Mouse (Mus musculus): ENCODE measurements at regions not wholly inside any gene's neighbourhood (a gene's known extent, or its start where the extent isn't known, plus 50 kb on each side); places are given as distances from the start of the nearest gene placed in this dataset.
A peak's percentile ranks its signal among the peaks of the same experiment; 100 is the strongest.

DNA sequence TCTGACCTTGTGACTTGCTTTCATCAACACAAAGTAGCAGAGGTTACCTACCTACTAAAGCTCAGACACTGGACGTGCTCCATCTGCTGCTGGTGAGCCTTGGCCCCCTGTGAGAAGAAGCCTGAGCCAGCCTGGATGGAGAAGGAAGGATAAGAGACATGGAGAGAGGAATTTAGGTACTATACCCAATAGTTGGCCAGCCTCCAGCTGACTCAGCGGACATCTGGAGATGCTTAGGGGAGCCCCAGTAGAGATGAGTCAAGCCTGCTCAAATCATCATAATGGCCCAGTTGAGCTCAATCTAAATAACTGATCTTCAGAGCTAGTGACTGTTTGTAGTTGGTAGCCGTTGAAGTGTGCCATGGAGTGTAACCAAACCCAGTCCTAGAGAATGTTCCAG is 53.7 kb upstream of the Ripply2 start:
- Histone ChIP-seq H3K27me3 (ENCODE audit: control insufficient read depth, insufficient read depth, low read length) (no peaks in the 10 kb centered on the region), H3K27ac (ENCODE audit: low read depth, low read length) (no peak overlapping the region), H3K4me1 (ENCODE audit: control insufficient read depth, insufficient read depth, low read length) (no peaks in the 10 kb centered on the region), H3K36me3 (ENCODE audit: control insufficient read depth, insufficient read depth, low read length) (no peaks in the 10 kb centered on the region), H3K4me3 (ENCODE audit: low read length) (no peak overlapping the region), H3K4me2 (replicated peaks; ENCODE audit: low read depth, low read length) (no peak overlapping the region), H3K9ac (ENCODE audit: low read depth, low read length) (no peak overlapping the region), H3K9me3 (ENCODE audit: control insufficient read depth, low read length) (no peaks in the 10 kb centered on the region)
- WGBS, result 64% methylated on average over 3 of the region's 3 CpGs
- ATAC-seq (ENCODE audit: low FRiP score, low TSS enrichment), result no peak

DNA sequence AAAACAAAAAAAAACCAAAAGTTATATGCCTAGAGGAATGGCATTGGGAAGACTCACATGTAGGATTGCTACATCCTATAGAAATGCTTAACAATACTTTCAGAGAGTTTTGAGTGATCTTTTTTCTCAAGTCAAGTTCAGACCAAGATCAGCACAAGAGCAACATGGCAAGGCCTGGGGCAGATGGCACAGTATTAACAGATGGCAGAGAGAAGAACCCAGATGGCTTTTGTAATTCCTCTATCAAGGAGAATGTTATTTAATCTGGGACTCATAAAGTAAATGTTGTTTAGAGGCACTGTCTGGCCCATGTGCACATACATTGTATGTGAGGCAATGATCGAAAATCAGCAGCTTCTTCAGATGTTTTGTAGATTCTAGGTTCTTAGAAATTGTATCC is 58.3 kb upstream of the Ripply2 start:
- Histone ChIP-seq H3K27me3 (ENCODE audit: control insufficient read depth, insufficient read depth, low read length) (no peaks in the 10 kb centered on the region), H3K27ac (ENCODE audit: low read depth, low read length) (no peak overlapping the region), H3K9me3 (ENCODE audit: control insufficient read depth, low read length) (no peaks in the 10 kb centered on the region), H3K4me1 (ENCODE audit: control insufficient read depth, insufficient read depth, low read length) (no peaks in the 10 kb centered on the region), H3K4me2 (replicated peaks; ENCODE audit: low read depth, low read length) (no peak overlapping the region), H3K36me3 (ENCODE audit: control insufficient read depth, insufficient read depth, low read length) (no peaks in the 10 kb centered on the region), H3K9ac (ENCODE audit: low read depth, low read length) (no peak overlapping the region), H3K4me3 (ENCODE audit: low read length) (no peak overlapping the region)
- 90% methylated on average over 1 of the region's 1 CpGs for WGBS
- ATAC-seq (ENCODE audit: low FRiP score, low TSS enrichment), result no peak

DNA sequence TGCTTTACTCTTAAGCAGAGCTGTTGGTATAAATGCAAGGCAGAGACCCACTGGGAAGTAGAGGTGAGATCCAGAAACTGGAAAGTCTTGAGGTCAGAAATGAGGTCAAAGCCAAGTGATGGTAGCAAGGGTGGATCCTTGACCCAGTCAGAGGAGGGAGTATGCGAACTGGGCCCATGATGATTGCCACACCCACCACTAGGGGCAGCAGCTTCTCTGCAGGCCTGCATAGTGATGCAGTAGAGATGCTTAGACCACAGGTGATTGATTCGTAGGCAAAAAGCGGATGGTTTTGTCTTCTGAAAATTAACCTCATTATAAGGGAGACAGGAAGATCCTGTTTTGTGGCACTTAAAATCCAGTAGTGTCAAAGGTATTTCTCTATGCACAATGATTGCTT is 59.6 kb upstream of the Ripply2 start:
- Histone ChIP-seq H3K36me3 (ENCODE audit: control insufficient read depth, insufficient read depth, low read length) (no peaks in the 10 kb centered on the region), H3K27ac (ENCODE audit: low read depth, low read length) (no peak overlapping the region), H3K27me3 (ENCODE audit: control insufficient read depth, insufficient read depth, low read length) (no peaks in the 10 kb centered on the region), H3K9me3 (ENCODE audit: control insufficient read depth, low read length) (no peaks in the 10 kb centered on the region), H3K9ac (ENCODE audit: low read depth, low read length) (no peak overlapping the region), H3K4me3 (ENCODE audit: low read length) (no peak overlapping the region), H3K4me1 (ENCODE audit: control insufficient read depth, insufficient read depth, low read length) (no peaks in the 10 kb centered on the region), H3K4me2 (replicated peaks; ENCODE audit: low read depth, low read length) (no peak overlapping the region)
- WGBS, result 95% methylated on average over 3 of the region's 3 CpGs
- no peak for ATAC-seq (ENCODE audit: low FRiP score, low TSS enrichment)

DNA sequence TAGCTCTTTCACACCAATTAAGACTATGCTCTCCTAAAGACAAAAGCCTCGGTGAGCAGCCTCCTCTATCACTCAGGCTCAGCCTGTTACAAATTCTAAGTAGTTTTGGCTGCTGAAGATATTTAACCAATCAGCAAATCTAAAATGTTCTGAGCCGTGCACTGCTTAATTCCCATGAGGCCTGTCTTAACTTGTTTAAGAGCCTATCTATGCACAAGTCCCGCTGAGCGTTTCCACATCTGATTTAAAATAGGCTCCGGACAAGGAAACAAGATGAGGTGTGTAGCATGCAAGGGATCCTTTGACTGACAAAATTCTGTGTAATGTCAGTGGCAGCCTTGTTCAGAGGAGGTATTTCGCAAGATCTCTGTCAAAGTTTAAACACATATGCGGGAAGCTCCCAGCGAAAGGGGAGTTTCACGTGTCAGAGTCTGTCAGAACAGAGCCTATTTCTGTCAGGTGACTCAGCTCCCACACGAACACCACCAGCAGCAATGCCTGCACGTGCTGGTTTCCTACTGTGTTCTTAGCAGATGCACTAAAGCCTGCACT is 63.3 kb upstream of the Ripply2 start:
- H3K27ac ChIP-seq (ENCODE audit: low read depth, low read length), result no peak overlapping the region
- H3K36me3 ChIP-seq (ENCODE audit: control insufficient read depth, insufficient read depth, low read length), result no peaks in the 10 kb centered on the region
- no peaks in the 10 kb centered on the region for H3K27me3 ChIP-seq (ENCODE audit: control insufficient read depth, insufficient read depth, low read length)
- H3K4me2 ChIP-seq (replicated peaks; ENCODE audit: low read depth, low read length), result no peak overlapping the region
- no peak overlapping the region for H3K9ac ChIP-seq (ENCODE audit: low read depth, low read length)
- ATAC-seq (ENCODE audit: low FRiP score, low TSS enrichment), result peak; percentile 51; the same call in 1 of the 2 replicates
- WGBS, result 44% methylated on average over 11 of the region's 11 CpGs
- no peaks in the 10 kb centered on the region for H3K9me3 ChIP-seq (ENCODE audit: control insufficient read depth, low read length)
- no peaks in the 10 kb centered on the region for H3K4me1 ChIP-seq (ENCODE audit: control insufficient read depth, insufficient read depth, low read length)
- H3K4me3 ChIP-seq (ENCODE audit: low read length), result no peak overlapping the region

GRCm38 (mm10) chr9:86949885-86950284 is 65.5 kb upstream of the Ripply2 start:
- Histone ChIP-seq H3K4me3 (ENCODE audit: low read length) (no peak overlapping the region), H3K4me2 (replicated peaks; ENCODE audit: low read depth, low read length) (no peak overlapping the region), H3K36me3 (ENCODE audit: control insufficient read depth, insufficient read depth, low read length) (no peaks in the 10 kb centered on the region), H3K9me3 (ENCODE audit: control insufficient read depth, low read length) (no peaks in the 10 kb centered on the region), H3K4me1 (ENCODE audit: control insufficient read depth, insufficient read depth, low read length) (no peaks in the 10 kb centered on the region), H3K9ac (ENCODE audit: low read depth, low read length) (no peak overlapping the region), H3K27me3 (ENCODE audit: control insufficient read depth, insufficient read depth, low read length) (no peaks in the 10 kb centered on the region), H3K27ac (ENCODE audit: low read depth, low read length) (no peak overlapping the region)
- 3% methylated on average over 1 of the region's 1 CpGs for WGBS
- peak; percentile 78 for ATAC-seq (ENCODE audit: low FRiP score, low TSS enrichment)

DNA sequence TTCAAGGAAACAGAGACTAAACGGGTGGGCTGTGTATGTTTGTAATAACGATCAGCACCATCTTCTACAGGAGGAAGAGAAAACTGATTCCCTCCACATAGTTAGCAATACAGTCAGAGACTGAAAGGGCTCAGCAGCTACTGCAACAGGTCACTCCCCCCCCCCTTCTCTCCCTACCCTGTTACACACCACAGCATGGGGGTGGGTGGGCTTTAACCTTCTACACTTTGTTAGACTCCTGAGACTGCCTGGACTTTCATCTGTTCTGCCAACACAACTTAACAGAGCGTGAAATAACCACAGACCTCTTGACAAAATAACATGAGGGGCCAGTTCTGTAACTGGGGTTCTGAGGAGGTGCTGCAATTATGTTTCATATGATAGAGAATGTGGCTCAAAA is 50.7 kb upstream of the Snap91 start:
- Histone ChIP-seq H3K9ac (ENCODE audit: low read depth, low read length) (no peak overlapping the region), H3K27me3 (ENCODE audit: control insufficient read depth, insufficient read depth, low read length) (no peaks in the 10 kb centered on the region), H3K36me3 (ENCODE audit: control insufficient read depth, insufficient read depth, low read length) (no peaks in the 10 kb centered on the region), H3K27ac (ENCODE audit: low read depth, low read length) (peak overlapping the region; percentile 1; the same call in 1 of the 2 replicates), H3K9me3 (ENCODE audit: control insufficient read depth, low read length) (no peaks in the 10 kb centered on the region), H3K4me3 (ENCODE audit: low read length) (no peak overlapping the region), H3K4me1 (ENCODE audit: control insufficient read depth, insufficient read depth, low read length) (no peaks in the 10 kb centered on the region), H3K4me2 (replicated peaks; ENCODE audit: low read depth, low read length) (no peak overlapping the region)
- 33% methylated on average over 3 of the region's 3 CpGs for WGBS
- ATAC-seq (ENCODE audit: low FRiP score, low TSS enrichment), result peak; percentile 95

Measured in kidney, embryonic 14.5 days (tissue).